Mouse (Mus musculus) layer of hippocampus, postnatal 36 days (tissue): ENCODE data around the gene Syn3. TPM values are rescaled to one million over a fixed set of nuclear protein-coding genes. Genes with fewer than 3 reads are reported as not detected.

ENCODE experiments used
- DNase-seq, 2 experiments: peaks; one replicate each; pipeline ENCODE4 v3.0.0; 2022
- total RNA-seq, 2 experiments: library from RNA; stranded (reverse); gene quantifications; 2 replicates each; pipeline ENCODE4 v1.2.3; 2021

The Syn3 gene
- total RNA-seq, 2 experiments from 2014 or later, result 18.8 to 21.4 TPM

- DNase-seq, result no peak
These were observed 131.3 kb downstream of the Syn3 start for GRCm38 (mm10) chr10:86367346-86367745.

- no peak for DNase-seq
These were observed 133.0 kb downstream of the Syn3 start for GRCm38 (mm10) chr10:86365632-86366092.

GRCm38 (mm10) chr10:86363669-86364309, 134.9 kb downstream of the Syn3 start:
- DNase-seq, result no peak

- DNase-seq, result no peak
These were observed 139.0 kb downstream of the Syn3 start for GRCm38 (mm10) chr10:86359699-86360098.

GRCm38 (mm10) chr10:86359208-86359607, 139.5 kb downstream of the Syn3 start:
- no peak for DNase-seq

GRCm38 (mm10) chr10:86358307-86358975, 140.3 kb downstream of the Syn3 start:
- no peak for DNase-seq

- DNase-seq, result no peak
These were observed 141.7 kb downstream of the Syn3 start for GRCm38 (mm10) chr10:86356819-86357563.

- no peak for DNase-seq
These were observed 146.2 kb downstream of the Syn3 start for GRCm38 (mm10) chr10:86352521-86352920.

GRCm38 (mm10) chr10:86351287-86351686, 147.4 kb downstream of the Syn3 start:
- no peak for DNase-seq

- DNase-seq, result no peak
These were observed 152.4 kb downstream of the Syn3 start for GRCm38 (mm10) chr10:86346235-86346840.

GRCm38 (mm10) chr10:86345645-86346044, 153.1 kb downstream of the Syn3 start:
- no peak for DNase-seq

GRCm38 (mm10) chr10:86344654-86345053, 154.0 kb downstream of the Syn3 start:
- DNase-seq, result no peak

- DNase-seq, result no peak
These were observed 154.8 kb downstream of the Syn3 start for GRCm38 (mm10) chr10:86343931-86344330.

GRCm38 (mm10) chr10:86343362-86343761, 155.3 kb downstream of the Syn3 start:
- no peak for DNase-seq

- no peak for DNase-seq
These were observed 156.0 kb downstream of the Syn3 start for GRCm38 (mm10) chr10:86342713-86343112.

GRCm38 (mm10) chr10:86342151-86342550, 156.5 kb downstream of the Syn3 start:
- DNase-seq, result no peak

GRCm38 (mm10) chr10:86341589-86341988, 157.1 kb downstream of the Syn3 start:
- DNase-seq, result no peak

GRCm38 (mm10) chr10:86340991-86341527, 157.6 kb downstream of the Syn3 start:
- no peak for DNase-seq

GRCm38 (mm10) chr10:86340421-86340820, 158.3 kb downstream of the Syn3 start:
- DNase-seq, result no peak

GRCm38 (mm10) chr10:86339649-86340379, 158.9 kb downstream of the Syn3 start:
- peak; percentile 67 to 71 for DNase-seq

GRCm38 (mm10) chr10:86339121-86339520, 159.6 kb downstream of the Syn3 start:
- DNase-seq, result no peak
